23 mouse cellular contexts compared by ENCODE assay signal in the genomic region with DNA sequence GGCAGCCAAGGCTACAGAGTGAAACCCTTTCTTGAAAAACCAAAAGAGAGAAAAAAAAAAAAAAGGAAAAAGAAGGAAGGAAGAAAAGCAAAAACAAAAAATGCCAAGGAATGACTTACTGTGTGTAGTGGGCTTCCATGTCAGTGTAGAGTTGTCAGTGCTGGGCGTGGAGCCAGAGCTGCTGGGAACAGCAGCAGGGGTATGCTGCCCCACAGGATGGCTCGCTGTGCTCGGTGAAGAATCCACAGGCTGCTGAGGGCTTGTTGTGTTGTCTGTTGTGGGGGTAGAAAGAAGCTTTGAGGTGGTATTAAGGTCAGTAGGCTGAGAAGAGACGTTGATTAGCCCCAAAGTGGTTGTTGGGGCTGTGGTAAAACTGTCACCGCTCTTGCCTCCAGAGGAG. TPM values are rescaled to one million over a fixed set of nuclear protein-coding genes. Genes with fewer than 3 reads are reported as not detected.
A peak's percentile ranks its signal among the peaks of the same experiment; 100 is the strongest.
DNase-seq lines count a peak whose midpoint lies in the region; TF ChIP-seq lines count a peak whose summit lies in the region.
"Had no signal": no experiment of that assay in that cellular context is flagged by ENCODE, and none has a peak within 500 bp of the region (broad histone marks: within the 10 kb centered on the region; RNA-seq: fewer than 3 reads in every experiment).

No protein-coding gene starts in this region.

- H3K4me1 ChIP-seq in heart, embryonic 10.5 days: peaks cover 14% of the 10 kb centered on the region; the same call in 1 of the 2 replicates
- no peaks in the 10 kb centered on the region for H3K4me1 ChIP-seq in testis, adult 2 months (ENCODE audit: control insufficient read depth, insufficient read depth, low read length)
- H3K4me1 ChIP-seq: embryonic facial prominence, embryonic 13.5 days; embryonic facial prominence, embryonic 15.5 days; forebrain, embryonic 12.5 days had no signal

- intact Hi-C loops in heart, postnatal 14 days (cut with DNase I): loop anchor here (2.0 kb wide), 1 partner anchor 32 kb away; no protein-coding TSS in a partner anchor

- H3K27me3 ChIP-seq in heart, embryonic 10.5 days (ENCODE audit: insufficient read depth, poor library complexity, severe bottlenecking): no peaks in the 10 kb centered on the region
- H3K27me3 ChIP-seq in testis, adult 2 months (ENCODE audit: control insufficient read depth, insufficient read depth, low read length): no peaks in the 10 kb centered on the region
- H3K27me3 ChIP-seq: CH12.LX; embryonic facial prominence, embryonic 13.5 days; embryonic facial prominence, embryonic 15.5 days; forebrain, embryonic 12.5 days; Patski had no signal

- 0 out of 2 replicates have a peak overlapping the region, but pooled peaks have one; percentile 29 for H3K27ac ChIP-seq in heart, embryonic 10.5 days
- H3K27ac ChIP-seq in testis, adult 2 months (ENCODE audit: control insufficient read depth, insufficient read depth, low read depth, low read length): no peak overlapping the region
- H3K27ac ChIP-seq: embryonic facial prominence, embryonic 13.5 days; embryonic facial prominence, embryonic 15.5 days; forebrain, embryonic 10.5 days; forebrain, embryonic 12.5 days had no signal

- TF ChIP-seq CTCF in testis, adult 2 months (IDR thresholded peaks at IDR 0.05; ENCODE audit: control insufficient read depth, insufficient read depth, insufficient replicate concordance, low read depth, low read length): peak; percentile 1; the same call in 1 of the 2 replicates

- no peaks in the 10 kb centered on the region for H3K9me3 ChIP-seq in heart, embryonic 10.5 days
- H3K9me3 ChIP-seq: embryonic facial prominence, embryonic 13.5 days; embryonic facial prominence, embryonic 15.5 days; forebrain, embryonic 10.5 days; forebrain, embryonic 12.5 days; G1E had no signal

- DNase-seq in cerebellum, postnatal 10 days: peak; percentile 20 to 40
- no peak for DNase-seq in cerebellum, adult 11 months
- DNase-seq in heart, adult 11 months: peak; percentile 88
- no peak for DNase-seq in heart, postnatal 14 days
- DNase-seq in heart, embryonic 10.5 days (ENCODE audit: low spot score): no peak
- no peak for DNase-seq in heart, adult 18-20 months
- no peak for DNase-seq in testis, postnatal 14 days (ENCODE audit: low spot score)
- DNase-seq: adrenal gland, adult 8-10 months; cerebellum, adult 11-12 months; cerebellum, adult 2 months; cerebellum, adult 9-10 months; cerebellum, postnatal 36 days had no signal

- 79% methylated on average over 5 of the region's 5 CpGs for WGBS in heart, embryonic 10.5 days

- no peak overlapping the region for H3K4me3 ChIP-seq in heart, embryonic 10.5 days
- no peak overlapping the region for H3K4me3 ChIP-seq in testis, adult 2 months (ENCODE audit: control insufficient read depth, low read depth, low read length)
- H3K4me3 ChIP-seq: embryonic facial prominence, embryonic 13.5 days; embryonic facial prominence, embryonic 15.5 days; erythroblast, embryonic 14.5 days; forebrain, embryonic 10.5 days; forebrain, embryonic 12.5 days had no signal

- H3K36me3 ChIP-seq in heart, embryonic 10.5 days: peaks cover 49% of the 10 kb centered on the region
- H3K36me3 ChIP-seq in testis, adult 2 months (ENCODE audit: control insufficient read depth, insufficient read depth, low read length): no peaks in the 10 kb centered on the region
- H3K36me3 ChIP-seq: embryonic facial prominence, embryonic 13.5 days; embryonic facial prominence, embryonic 15.5 days had no signal

- no peak for TF ChIP-seq POLR2A in testis, adult 2 months (IDR thresholded peaks at IDR 0.05; ENCODE audit: control insufficient read depth, low read depth, low read length)

RNA-seq across cellular contexts. Expression of gene Podxl, which starts 35.4 kb away (rescaled TPM):
- 10 to 100 TPM; 87.5 to 88.3 TPM for total RNA-seq in heart, postnatal 14 days (2021)
- polyA plus RNA-seq in heart, embryonic 10.5 days (2016; fragmentation: Nextera tagmentation; extraction: Ambion mirVana): 47.6 and 62.0 TPM in 2 replicates
- 10 to 100 TPM; 54.1 to 56.9 TPM for total RNA-seq in heart, adult 18-20 months (2021)
- 2.1 and 2.2 TPM in 2 replicates for polyA plus RNA-seq in testis, adult 2 months (2012; rRNA removed)
- total RNA-seq: CH12.LX had no signal
- polyA plus RNA-seq: activated CD4-positive, CD25-positive, alpha-beta regulatory T cell, adult 4 months; CD4-positive, CD25-positive, alpha-beta regulatory T cell, adult 4 months had no signal

Comparison
In these comparisons a context has a peak if more than half of its experiments do, and no peak if none do; other contexts are left out.
1. DNase-seq: peak in cerebellum, postnatal 10 days (2 of 2) and heart, adult 11 months (single experiment); none in cerebellum, adult 11 months (single experiment), heart, postnatal 14 days (0 of 2), heart, embryonic 10.5 days (single experiment), heart, adult 18-20 months (0 of 2) and testis, postnatal 14 days (single experiment).